Mouse (Mus musculus) right cerebral cortex, postnatal 4 days (tissue): ENCODE data around the gene Spr.
"Not testable (repeated sequence)": the region's sequence is repeated elsewhere in the genome, so short reads cannot be mapped to it uniquely, and the experiment has no call there.

Experiments
- DNase-seq: peaks from one replicate; pipeline ENCODE4 v3.0.0-alpha.2; 2022

Gene Spr

GRCm38 (mm10) chr6:85137217-85138035 is at the start of gene Spr:
Gene Spr (minus strand): TSS chr6:85137766.
- DNase-seq = peak; percentile 82

DNA sequence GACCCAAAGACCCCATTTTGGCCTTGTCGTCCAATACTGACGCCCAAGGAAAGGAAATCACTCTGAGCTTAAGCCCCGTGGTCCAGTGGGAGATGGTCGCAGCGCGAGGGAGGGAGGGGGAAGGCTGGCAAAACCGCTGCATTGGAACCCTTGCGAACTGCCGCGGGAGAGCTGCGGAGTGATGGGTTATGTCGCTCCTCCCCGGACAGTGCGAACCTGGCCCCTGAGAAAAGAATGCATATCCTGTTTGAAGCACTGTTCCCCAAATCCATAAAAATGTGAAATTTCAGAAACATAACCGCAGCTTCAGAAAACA is 49.1 kb upstream of the Spr start:
- no peak for DNase-seq

GRCm38 (mm10) chr6:85186033-85186743 is 48.6 kb upstream of the Spr start:
- DNase-seq = no peak

DNA sequence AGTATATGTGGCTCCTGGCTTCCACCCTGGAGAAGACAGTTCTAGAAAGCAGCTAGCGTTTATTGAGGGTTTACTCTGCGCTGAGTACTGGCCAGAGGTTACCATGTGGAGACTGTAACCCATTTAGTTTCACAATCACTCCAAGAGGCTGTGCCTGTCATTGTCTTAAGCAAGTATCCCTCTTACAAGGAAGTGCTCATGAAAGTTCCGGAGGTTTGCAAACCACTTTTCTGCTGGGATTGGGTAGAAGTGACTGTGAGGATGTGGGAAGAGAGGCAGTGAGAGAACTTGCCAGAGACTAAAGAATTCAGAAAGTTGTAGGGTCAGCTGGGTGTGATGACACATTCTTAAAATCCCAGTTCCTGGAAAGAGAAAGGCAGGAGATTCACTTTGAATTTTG is 46.4 kb upstream of the Spr start:
- no peak for DNase-seq

DNA sequence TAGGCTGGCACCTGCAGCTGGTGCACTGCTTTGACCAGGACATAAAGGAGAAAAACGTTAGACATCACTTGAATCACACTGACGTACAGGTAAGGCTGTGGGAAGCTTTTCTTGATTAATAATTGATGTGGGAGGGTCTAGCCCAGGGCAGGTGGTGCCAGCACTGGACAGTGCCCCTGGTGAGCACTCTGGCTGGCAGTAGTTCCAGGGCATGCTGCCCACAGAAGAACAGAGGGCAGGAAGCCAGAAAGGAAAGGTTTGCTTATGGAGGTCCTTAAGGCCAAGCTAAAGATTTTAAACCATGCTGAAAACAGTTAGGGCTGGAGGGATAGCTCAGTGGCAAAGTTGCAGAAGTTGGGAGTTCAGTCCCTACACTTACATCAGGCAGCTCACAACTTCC is 42.5 kb upstream of the Spr start:
- no peak for DNase-seq

- no peak for DNase-seq
Observed at GRCm38 (mm10) chr6:85179569-85179968, 42.0 kb upstream of the Spr start.

DNA sequence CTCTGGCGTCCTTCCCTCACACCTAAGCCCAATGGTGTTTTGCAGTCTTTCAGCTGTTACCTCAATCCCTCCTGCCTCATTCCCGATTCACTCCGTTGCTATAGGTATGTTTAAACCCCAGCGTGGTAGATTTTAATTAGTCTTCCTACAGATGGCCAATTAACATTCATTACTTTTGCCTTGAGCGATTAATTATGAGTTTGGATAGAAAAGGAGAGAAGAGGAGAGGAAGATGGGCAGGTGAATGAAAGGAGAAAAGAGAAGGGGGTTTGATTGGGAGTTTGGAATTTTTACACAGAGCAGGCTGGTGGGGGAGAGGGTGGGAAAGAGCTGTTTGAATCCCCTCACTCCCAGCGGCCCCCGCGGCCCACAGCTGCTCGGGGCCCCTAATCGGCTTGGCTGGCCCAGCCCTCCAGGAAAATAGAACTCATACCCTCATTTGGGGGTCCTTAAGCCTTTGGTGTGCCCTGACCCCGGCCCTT is 27.9 kb upstream of the Spr start:
- no peak for DNase-seq

DNA sequence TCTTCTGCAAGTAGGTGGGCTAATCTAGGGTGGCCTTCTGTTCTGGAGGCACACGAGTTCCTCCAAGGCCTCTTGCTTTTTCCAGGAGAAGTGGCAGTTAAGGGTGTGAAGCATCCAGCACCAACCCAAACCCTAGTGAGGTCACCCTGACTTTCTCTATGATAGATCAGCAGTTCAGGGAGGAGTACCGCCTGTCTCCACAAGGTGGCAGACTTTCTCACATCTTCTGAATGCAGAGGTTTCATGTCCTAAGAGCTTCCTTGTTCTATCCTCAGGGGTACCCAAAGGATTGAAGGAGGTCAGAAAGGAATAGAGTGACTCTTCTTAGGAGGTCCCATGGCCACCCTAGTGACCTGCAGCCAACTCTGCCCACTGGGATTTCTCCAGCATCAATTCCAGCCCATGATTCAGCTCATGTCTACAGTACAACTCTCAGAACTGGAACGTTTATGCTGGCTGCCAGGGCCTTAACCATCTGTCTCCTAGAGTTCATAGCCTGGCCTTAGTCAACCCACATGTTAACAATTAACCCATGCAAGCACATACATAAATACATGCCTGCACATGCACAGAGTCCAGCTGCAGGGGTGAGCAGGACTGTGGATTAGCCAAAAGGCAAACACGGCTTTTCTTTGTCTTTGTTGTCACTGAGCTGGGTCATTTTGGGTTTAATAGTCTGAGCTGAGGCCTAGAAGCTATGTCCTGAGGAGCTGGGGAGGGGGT is 22.8 kb upstream of the Spr start:
- DNase-seq = peak; percentile 87

DNA sequence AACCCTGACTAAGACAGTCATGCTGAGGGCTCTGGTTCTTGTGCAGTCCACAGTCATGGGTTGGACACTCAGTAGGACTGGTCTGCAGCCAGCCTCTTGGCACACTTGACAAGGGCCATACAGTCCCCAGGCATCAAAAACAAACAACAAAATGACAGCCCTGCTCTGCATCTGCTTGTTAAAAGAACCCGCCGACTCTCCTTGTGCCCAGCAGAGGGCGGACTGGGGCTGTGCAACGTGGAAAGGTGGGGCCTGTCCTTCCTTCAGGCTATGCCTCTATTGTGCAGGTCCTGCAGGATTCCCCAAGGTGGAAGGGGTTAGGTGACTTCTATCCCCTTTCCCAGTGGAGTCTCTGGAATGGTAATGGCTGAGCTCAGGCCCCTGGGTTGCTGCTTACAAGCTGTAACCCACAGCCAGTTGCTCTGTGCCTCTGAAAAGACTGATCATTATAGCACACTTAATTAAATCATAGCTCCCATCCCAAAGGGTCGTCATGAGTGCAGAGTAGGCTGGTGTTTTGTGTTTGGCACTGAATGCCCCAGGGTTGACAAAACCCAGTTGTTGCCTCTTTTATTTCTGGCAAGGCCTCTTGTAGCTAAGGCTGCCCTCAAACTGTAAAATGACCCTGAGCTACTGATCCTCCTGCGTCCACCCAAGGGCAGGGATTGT is 21.7 kb upstream of the Spr start:
- peak; percentile 74 for DNase-seq

GRCm38 (mm10) chr6:85158040-85158804 is 20.7 kb upstream of the Spr start:
- not testable (repeated sequence) for DNase-seq

DNA sequence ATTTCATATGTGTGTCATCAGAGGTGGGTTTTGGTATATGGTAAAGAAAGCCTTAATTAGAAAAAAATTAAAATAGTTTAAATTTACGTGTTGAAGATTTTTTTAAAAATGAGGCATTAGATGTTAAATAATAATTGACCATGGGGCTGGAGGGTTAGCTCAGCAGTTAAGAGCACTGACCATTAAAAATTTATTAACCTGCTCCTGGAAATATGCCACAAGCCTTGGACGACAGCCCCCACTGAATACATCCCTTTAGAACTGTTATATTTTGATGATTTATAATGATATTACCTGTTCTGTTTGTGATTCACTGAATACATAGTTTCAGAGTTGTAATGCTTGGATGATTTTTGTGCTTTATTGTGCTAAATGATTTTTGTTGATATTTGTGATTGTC is 19.0 kb upstream of the Spr start:
- DNase-seq = not testable (repeated sequence)

- DNase-seq = peak; percentile 40
Observed at GRCm38 (mm10) chr6:85154861-85155528, 17.4 kb upstream of the Spr start.

DNA sequence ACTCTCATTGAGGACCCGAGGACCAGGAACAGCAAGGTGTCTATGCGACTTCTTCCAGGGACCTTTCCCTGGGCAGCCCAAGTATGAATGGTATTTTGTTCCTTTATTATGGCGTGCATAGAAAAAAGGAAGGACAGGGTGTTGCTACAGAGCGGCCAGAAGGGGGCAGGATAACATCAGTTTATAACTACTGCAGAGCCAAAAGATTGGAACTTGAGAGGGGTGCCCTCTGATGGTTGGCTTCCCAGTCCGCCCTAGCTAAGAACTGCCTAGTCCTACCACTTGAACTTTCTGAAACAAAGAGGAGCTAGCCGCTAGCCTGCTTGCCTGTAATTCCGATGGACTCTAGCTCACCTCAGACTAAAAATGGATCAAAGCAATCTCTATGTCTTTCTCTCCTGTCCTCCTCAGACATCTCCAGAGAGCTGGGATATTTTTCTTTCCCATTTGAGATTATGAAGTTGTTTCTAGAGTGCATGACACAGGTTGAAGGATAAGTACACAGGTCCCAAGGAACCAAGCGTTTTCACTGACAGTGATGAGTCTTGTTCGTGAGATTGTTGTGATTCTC is 16.5 kb upstream of the Spr start:
- DNase-seq = peak; percentile 82

DNA sequence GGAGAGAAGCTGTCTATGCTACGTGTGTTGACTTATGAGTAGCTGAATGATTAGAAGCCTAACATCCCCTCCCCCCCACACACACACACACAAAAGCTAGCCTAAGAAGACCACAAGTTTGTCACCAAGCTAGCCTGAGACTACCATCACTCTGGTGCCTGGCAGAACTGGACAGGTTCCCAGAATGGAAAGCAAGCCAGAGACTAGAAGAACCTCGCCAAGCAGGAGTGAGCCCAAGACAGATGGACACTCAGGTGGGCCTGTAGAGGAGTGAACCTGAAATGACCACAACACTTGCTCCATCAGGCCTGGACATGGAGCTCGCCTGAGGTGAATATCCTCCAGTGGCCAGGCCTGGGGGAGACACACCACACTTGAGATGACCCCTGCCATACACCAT is 12.8 kb upstream of the Spr start:
- no peak for DNase-seq

GRCm38 (mm10) chr6:85147636-85148035 is 10.1 kb upstream of the Spr start:
- DNase-seq = no peak

DNA sequence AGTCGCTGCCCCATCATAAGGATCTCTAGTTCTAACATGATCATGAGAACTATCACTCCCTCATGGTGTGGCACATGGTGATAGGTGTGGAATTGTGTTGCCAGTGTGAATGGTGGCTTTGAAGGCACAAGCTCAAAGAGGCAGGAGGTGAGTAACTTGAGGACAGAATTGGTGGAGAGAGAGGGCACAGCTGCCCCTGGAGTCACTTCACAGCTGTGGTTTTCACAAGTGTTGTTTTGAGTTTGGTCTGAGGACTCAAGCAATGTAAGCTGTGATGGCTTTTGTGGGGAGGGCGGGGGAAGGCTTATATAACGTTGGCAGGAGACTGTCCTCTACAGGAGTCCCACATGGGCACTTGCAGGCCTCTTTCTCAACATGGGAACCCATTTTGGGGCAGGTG is 6.9 kb upstream of the Spr start:
- DNase-seq = no peak

- DNase-seq = not testable (repeated sequence)
Observed at GRCm38 (mm10) chr6:85141013-85141412, 3.4 kb upstream of the Spr start.

DNA sequence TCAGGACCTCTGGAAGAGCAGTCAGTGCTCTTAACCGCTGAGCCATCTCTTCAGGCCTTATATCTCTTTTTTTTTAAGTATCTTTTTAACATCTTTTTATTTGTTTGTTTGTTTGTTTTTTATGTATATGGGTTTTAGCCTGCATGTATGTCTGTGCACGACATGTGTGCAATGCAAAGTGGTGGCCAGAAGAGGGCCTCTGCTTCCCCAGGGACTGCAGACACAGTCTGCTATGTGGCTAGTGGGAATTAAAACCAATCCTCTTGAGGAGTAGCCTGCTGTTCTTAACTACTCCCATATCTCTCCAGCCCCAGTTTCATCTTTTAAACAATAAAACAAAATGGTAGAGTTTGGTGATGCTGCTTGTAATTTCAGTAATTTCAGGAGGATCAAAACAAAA is 2.0 kb upstream of the Spr start:
- no peak for DNase-seq

- not testable (repeated sequence) for DNase-seq
Observed at GRCm38 (mm10) chr6:85136784-85137183, 782 bp downstream of the Spr start.

DNA sequence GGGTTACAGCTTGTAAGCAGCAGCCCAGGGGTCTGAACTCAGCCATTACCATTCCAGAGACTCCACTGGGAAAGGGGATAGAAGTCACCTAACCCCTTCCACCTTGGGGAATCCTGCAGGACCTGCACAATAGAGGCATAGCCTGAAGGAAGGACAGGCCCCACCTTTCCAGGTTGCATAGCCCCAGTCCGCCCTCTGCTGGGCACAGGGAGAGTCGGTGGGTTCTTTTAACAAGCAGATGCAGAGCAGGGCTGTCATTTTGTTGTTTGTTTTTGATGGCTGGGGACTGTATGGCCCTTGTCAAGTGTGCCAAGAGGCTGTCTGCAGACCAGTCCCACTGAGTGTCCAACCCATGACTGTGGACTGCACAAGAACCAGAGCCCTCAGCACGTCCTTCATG is 4.8 kb downstream of the Spr start:
- DNase-seq = peak; percentile 56

DNA sequence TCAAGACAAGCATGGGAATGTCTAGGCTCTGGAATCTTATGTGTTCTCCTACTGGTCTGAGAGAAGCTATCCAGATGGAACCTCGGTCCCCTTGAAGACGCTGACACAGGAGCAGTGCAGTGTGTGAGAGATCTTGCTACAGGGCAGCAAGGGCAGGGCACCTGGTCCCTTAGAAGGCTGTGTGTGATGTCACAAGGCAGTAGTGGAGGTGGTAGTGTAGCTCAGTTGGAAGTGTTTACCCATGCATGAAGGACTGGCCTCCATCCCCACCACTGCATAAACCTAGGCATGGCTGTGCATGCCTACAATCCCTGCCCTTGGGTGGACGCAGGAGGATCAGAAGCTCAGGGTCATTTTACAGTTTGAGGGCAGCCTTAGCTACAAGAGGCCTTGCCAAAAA is 5.3 kb downstream of the Spr start:
- not testable (repeated sequence) for DNase-seq
